Mouse (Mus musculus) hindbrain, embryonic 16.5 days (tissue): ENCODE results near the gene Ugt1a10. TPM values are rescaled to one million over a fixed set of nuclear protein-coding genes. Genes with fewer than 3 reads are reported as not detected.

ENCODE experiments used
- ATAC-seq: fragments of 200-750 bp; cut with Nextera tagmentation; 2 replicates; pipeline ENCODE4 v1.8.0; 2017; ENCODE audit warnings: moderate TSS enrichment, moderate library complexity
- H3K27ac ChIP-seq: fragments of 300-500 bp; sonication (generic); 2 replicates; pipeline ENCODE4 v1.5.1; 2014; ENCODE audit warnings: low read depth, mild to moderate bottlenecking, control low read depth, low read length, moderate library complexity
- H3K27me3 ChIP-seq: fragments of 300-500 bp; sonication (generic); replicated peaks from 2 replicates; pipeline ENCODE4 v1.6.1; 2014; ENCODE audit warnings: low read length; ENCODE audit not compliant: control insufficient read depth, insufficient read depth
- H3K36me3 ChIP-seq: fragments of 300-500 bp; sonication (generic); 2 replicates; pipeline ENCODE4 v1.6.1; 2014; ENCODE audit warnings: mild to moderate bottlenecking, low read length, moderate library complexity, mixed read lengths; ENCODE audit not compliant: control insufficient read depth, insufficient read depth
- H3K4me1 ChIP-seq: fragments of 300-500 bp; sonication (generic); 2 replicates; pipeline ENCODE4 v1.6.1; 2014; ENCODE audit warnings: low read depth, low read length; ENCODE audit not compliant: control insufficient read depth, insufficient read depth
- H3K4me2 ChIP-seq: fragments of 300-500 bp; sonication (generic); 2 replicates; pipeline ENCODE4 v1.6.1; 2014; ENCODE audit warnings: mild to moderate bottlenecking, low read length, control low read depth, moderate library complexity
- H3K4me3 ChIP-seq: fragments of 300-500 bp; sonication (generic); 2 replicates; pipeline ENCODE4 v1.5.1; 2014; ENCODE audit warnings: mild to moderate bottlenecking, low read length, control low read depth, moderate library complexity
- H3K9ac ChIP-seq: fragments of 300-500 bp; sonication (generic); 2 replicates; pipeline ENCODE4 v1.6.1; 2014; ENCODE audit warnings: low read depth, mild to moderate bottlenecking, control low read depth, low read length, moderate library complexity
- H3K9me3 ChIP-seq: fragments of 300-500 bp; sonication (generic); 2 replicates; pipeline ENCODE4 v1.6.1; 2014; ENCODE audit warnings: mild to moderate bottlenecking, low read length, moderate library complexity; ENCODE audit not compliant: control insufficient read depth
- WGBS: fragments of 180-500 bp; shearing (Covaris S2); extraction: QIAGEN DNeasy Blood & Tissue Kit; methylation state at CpG from one replicate; pipeline ENCODE4 v1.1.7; 2014; 5-methylcytosine and 5-hydroxymethylcytosine counted together
- polyA plus RNA-seq: library from polyadenylated mRNA; unstranded; fragments of >200 nt; fragmentation: Nextera tagmentation; extraction: Ambion mirVana; gene quantifications from 2 replicates; pipeline ENCODE4 v1.2.1, GENCODE M21; 2015

The Ugt1a10 gene
- polyA plus RNA-seq: not detected in 2 replicates

DNA sequence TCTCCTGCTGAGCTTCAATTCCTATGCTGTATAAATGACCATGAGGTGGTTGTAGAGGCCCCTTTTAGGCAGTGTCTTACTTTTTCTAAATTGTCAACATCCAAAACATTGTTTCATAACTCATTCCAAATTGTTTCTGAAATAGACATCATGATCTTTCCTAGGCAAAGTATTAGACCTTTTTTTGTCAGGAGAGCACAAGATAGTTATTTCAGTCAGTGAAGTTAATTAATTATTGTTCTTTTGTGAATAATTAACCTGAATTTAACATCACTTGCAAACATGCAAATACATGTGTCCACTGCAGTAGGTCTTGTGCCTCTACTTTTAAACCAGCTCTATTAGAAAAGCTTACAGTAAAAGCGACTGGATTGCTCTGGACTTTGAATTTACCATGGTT, at the start of gene Ugt1a10:
Ugt1a10 (plus strand) TSS at position 301 of the 400 bp plus-strand sequence.
- no peaks in the 10 kb centered on the region for H3K4me1 ChIP-seq
- H3K27me3 ChIP-seq: no peaks in the 10 kb centered on the region
- H3K9ac ChIP-seq: no peak within 1 kb of the TSS
- H3K27ac ChIP-seq: no peak within 1 kb of the TSS
- no peaks in the 10 kb centered on the region for H3K9me3 ChIP-seq
- WGBS: 85% methylated on average over 1 of the region's 1 CpGs
- no peak for ATAC-seq
- H3K36me3 ChIP-seq: no peaks in the 10 kb centered on the region
- H3K4me2 ChIP-seq: no peak within 1 kb of the TSS
- no peak within 1 kb of the TSS for H3K4me3 ChIP-seq

DNA sequence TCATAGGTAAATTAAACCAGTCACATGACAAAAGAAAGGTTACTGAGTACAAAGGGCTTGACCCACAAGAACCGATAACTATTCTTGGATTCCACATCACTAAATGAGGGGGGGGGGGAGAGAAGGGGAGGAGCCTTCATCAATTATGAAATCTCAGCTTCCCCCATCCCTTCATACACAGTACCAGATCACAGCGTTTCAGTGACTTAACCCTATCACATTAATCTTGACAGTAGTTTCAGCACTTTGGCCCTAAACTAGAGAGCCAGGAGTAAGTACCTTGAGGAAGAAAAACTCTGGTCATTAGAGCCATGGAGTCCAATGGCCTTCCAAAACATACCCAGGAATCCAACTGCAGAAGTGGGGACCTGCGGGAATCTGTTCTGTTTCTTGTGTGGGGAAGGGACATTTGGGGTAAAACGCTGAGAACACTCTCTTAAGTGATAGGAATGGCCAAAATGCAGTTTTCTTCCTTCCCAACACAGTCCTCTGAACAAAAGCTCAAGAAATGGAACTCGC, 47.4 kb upstream of the Ugt1a10 start:
- H3K9me3 ChIP-seq: no peaks in the 10 kb centered on the region
- 0% methylated on average over 5 of the region's 5 CpGs for WGBS
- peak overlapping the region; percentile 70 for H3K4me2 ChIP-seq
- H3K27me3 ChIP-seq: no peaks in the 10 kb centered on the region
- ATAC-seq: no peak; the same call in 1 of the 2 replicates
- H3K4me3 ChIP-seq: peak overlapping the region; percentile 61
- H3K4me1 ChIP-seq: peaks cover 9% of the 10 kb centered on the region
- peak overlapping the region; percentile 94 for H3K27ac ChIP-seq
- 0 out of 2 replicates have a peak, but pooled peaks cover 6% of the 10 kb centered on the region for H3K36me3 ChIP-seq
- peak overlapping the region; percentile 93 for H3K9ac ChIP-seq

DNA sequence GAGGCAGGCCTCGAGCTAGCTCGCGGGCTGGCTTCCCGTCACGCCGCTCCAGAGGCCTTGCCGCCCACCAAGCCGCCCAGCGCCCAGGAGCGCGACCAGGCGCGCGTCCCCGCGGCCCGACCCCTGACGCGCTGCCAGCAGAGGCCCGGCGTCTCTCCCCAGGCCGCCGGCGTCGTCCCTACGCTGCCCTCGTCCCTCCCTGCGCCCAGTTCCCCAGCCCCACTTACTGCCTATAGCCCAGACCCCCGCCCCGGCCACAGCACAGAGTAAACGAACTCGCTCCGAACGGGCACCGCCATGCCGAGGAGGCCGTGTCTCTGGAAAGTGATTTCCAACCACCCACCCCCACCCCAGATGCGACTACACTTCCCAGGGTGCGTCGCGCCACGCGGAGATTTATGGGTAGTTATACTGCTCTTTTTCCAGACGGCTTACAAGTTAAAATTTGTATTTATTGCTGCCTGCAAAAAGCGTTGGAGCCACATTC, 46.9 kb upstream of the Ugt1a10 start, which contains the start of gene Usp40:
Usp40 (minus strand) TSS at position 341 of the 487 bp plus-strand sequence.
- under 1% methylated on average over 42 of the region's 45 CpGs for WGBS
- ATAC-seq: peak; percentile 97
- Histone ChIP-seq H3K4me2 (peak within 1 kb of the TSS; percentile 70), H3K36me3 (0 out of 2 replicates have a peak, but pooled peaks cover 4% of the 10 kb centered on the region), H3K4me3 (peak within 1 kb of the TSS; percentile 61), H3K9ac (peak within 1 kb of the TSS; percentile 93), H3K27me3 (no peaks in the 10 kb centered on the region), H3K27ac (peak within 1 kb of the TSS; percentile 94), H3K9me3 (no peaks in the 10 kb centered on the region), H3K4me1 (peaks cover 9% of the 10 kb centered on the region)

DNA sequence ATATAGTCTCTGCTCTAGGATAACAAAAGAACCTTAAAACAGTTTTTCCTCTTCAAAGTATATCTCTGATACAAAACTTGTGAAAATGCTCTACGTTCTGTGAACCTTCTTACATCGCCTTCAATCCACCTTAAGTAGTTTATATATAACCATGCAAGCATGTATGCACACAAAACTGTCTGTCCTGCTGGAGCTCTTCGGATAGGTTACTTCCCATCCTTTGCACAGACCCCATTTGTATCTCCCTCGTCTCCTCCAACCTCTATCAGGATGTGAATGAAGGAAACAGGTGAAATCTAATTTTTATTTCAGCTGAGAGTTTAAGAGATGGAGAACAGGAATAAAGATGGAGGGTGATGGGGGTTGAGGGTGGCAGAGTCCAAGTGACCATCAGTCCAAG, 46.5 kb upstream of the Ugt1a10 start:
- Histone ChIP-seq H3K27me3 (no peaks in the 10 kb centered on the region), H3K27ac (no peak overlapping the region; the same call in 1 of the 2 replicates), H3K9me3 (no peaks in the 10 kb centered on the region), H3K4me2 (peak overlapping the region; percentile 70), H3K36me3 (0 out of 2 replicates have a peak, but pooled peaks cover 4% of the 10 kb centered on the region), H3K4me1 (peaks cover 9% of the 10 kb centered on the region), H3K9ac (peak overlapping the region; percentile 93), H3K4me3 (peak overlapping the region; percentile 61)
- peak; percentile 52 for ATAC-seq
- WGBS: 52% methylated on average over 4 of the region's 4 CpGs

DNA sequence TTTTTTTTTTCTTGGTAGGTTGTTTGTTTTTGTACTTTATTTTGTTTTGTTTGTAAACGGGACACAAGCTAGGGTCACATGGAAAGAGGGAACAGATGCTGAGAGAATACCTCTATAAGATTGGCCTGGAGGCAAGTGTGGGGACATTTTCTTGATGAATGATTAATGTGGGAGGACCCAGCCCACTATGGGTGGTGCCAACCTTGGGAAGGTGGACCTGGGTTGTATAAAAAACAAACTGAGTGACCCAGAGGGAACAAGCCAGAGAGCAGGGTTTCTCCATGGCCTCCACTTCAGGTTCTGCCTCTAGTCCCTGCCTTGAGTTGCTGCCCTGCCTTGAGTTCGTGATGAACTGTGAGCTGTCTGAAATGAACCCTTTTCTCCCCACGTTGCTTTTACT, 45.7 kb upstream of the Ugt1a10 start:
- Histone ChIP-seq H3K27ac (no peak overlapping the region), H3K4me2 (no peak overlapping the region), H3K9me3 (no peaks in the 10 kb centered on the region), H3K4me3 (no peak overlapping the region), H3K9ac (no peak overlapping the region), H3K4me1 (peaks cover 9% of the 10 kb centered on the region), H3K36me3 (0 out of 2 replicates have a peak, but pooled peaks cover 2% of the 10 kb centered on the region), H3K27me3 (no peaks in the 10 kb centered on the region)
- WGBS: 80% methylated on average over 3 of the region's 3 CpGs
- no peak for ATAC-seq

DNA sequence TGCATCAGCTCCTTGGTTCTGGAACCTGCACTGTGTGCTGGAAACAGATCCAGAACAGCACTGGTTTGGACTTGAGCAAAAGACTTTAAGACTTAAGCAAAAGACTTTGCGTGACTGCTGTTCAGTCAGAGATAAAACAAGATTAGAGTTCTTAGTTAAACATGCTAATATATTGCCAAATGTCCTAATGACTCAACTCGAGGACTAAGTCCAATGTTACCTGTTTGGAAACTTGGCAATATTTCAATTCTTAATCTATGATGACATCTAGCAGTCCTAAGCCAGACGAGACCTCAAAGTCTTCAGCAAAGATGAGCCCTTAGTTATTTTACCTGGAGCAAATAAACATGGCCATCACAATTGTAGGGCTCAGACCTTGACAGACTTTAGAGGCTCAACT, 41.5 kb upstream of the Ugt1a10 start:
- Histone ChIP-seq H3K4me2 (no peak overlapping the region), H3K9ac (no peak overlapping the region), H3K9me3 (no peaks in the 10 kb centered on the region), H3K27ac (no peak overlapping the region), H3K36me3 (no peaks in the 10 kb centered on the region), H3K27me3 (no peaks in the 10 kb centered on the region), H3K4me1 (0 out of 2 replicates have a peak, but pooled peaks cover 1% of the 10 kb centered on the region), H3K4me3 (no peak overlapping the region)
- ATAC-seq: no peak
- 85% methylated on average over 3 of the region's 3 CpGs for WGBS

DNA sequence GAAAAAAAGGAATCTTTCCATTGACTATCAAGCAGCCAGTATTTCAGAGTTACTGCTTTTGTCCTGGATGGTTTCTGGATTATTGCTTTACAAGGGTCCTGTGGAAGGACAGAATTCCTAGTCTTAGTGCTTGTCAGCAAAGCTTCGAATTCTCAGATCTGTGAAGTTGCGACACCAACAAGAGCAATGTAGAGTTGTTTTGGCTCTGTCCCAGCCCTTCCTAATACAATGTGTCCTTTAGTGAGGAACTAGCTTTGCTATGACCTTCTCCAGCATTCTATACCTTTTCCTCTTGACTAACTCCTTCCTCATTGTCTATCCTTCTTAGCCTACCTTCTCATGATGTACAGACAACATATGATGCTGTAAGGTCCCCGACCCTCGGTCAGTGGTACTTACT, 41.0 kb upstream of the Ugt1a10 start:
- H3K27ac ChIP-seq: no peak overlapping the region
- no peaks in the 10 kb centered on the region for H3K9me3 ChIP-seq
- H3K27me3 ChIP-seq: no peaks in the 10 kb centered on the region
- no peak overlapping the region for H3K9ac ChIP-seq
- H3K4me2 ChIP-seq: no peak overlapping the region
- no peaks in the 10 kb centered on the region for H3K36me3 ChIP-seq
- whole genome bisulfite sequencing: 96% methylated on average over 4 of the region's 4 CpGs
- no peak for ATAC-seq
- H3K4me1 ChIP-seq: no peaks in the 10 kb centered on the region
- no peak overlapping the region for H3K4me3 ChIP-seq

DNA sequence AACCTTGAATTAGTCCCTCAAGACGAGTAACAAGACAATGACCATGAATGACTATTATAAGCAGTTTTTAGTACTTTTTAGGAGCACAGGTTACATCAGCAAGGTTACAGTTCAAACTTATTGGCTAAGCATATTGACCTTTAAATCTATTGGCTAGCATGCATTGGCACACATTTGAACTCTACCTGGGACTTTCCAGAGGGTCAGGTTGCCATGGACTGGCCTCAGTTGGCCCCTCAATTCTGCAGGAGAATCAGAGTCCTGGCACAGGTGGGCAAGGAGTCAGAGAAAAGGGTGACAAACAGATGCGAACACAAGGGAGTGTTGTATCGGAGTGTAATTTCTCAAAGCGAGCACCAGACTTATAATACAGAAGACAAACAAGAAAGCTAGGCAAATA, 40.5 kb upstream of the Ugt1a10 start:
- Histone ChIP-seq H3K4me1 (no peaks in the 10 kb centered on the region), H3K27ac (no peak overlapping the region), H3K4me2 (no peak overlapping the region), H3K4me3 (no peak overlapping the region), H3K9me3 (no peaks in the 10 kb centered on the region), H3K9ac (no peak overlapping the region), H3K27me3 (no peaks in the 10 kb centered on the region), H3K36me3 (no peaks in the 10 kb centered on the region)
- no peak for ATAC-seq
- 96% methylated on average over 4 of the region's 4 CpGs for WGBS

DNA sequence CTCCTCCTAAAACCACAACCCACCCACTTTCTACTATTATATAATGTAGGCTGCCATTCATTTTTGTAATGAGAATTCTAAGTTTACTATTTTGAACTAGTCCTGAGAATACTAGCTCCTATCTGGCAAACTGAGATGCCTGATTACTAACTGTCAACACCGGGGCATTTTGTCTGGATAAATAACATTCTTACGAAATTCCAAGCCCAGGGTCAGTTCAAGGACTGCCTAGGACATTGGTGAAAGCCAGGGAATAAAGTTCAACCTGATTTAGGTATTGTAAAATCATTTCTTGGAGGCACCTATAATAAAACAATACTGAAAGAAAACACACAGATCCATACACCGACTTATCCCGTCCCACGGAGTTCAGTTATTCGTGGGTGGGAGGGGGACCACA, 39.8 kb upstream of the Ugt1a10 start:
- no peaks in the 10 kb centered on the region for H3K9me3 ChIP-seq
- no peaks in the 10 kb centered on the region for H3K27me3 ChIP-seq
- no peak overlapping the region for H3K27ac ChIP-seq
- H3K4me1 ChIP-seq: no peaks in the 10 kb centered on the region
- ATAC-seq: no peak
- 86% methylated on average over 6 of the region's 6 CpGs for WGBS
- H3K9ac ChIP-seq: no peak overlapping the region
- no peak overlapping the region for H3K4me2 ChIP-seq
- no peak overlapping the region for H3K4me3 ChIP-seq
- H3K36me3 ChIP-seq: no peaks in the 10 kb centered on the region
